Mouse (Mus musculus) liver, postnatal 0 days (tissue): ENCODE data around the gene Sh3glb2. TPM values are rescaled to one million over a fixed set of nuclear protein-coding genes. Genes with fewer than 3 reads are reported as not detected.

Experiments used
- ATAC-seq: fragments of 200-750 bp; cut with Nextera tagmentation; 2 replicates; pipeline ENCODE4 v1.8.0; 2017; ENCODE audit warnings: mild to moderate bottlenecking, moderate library complexity
- DNase-seq: peaks from one replicate; pipeline ENCODE4 v3.0.0-alpha.2; 2016
- H3K27ac ChIP-seq: fragments of 300-500 bp; sonication (generic); 2 replicates; pipeline ENCODE4 v1.5.1; 2014; ENCODE audit warnings: antibody characterized with exemption, moderate library complexity, mild to moderate bottlenecking, low read depth
- H3K27me3 ChIP-seq: fragments of 300-500 bp; sonication (generic); 2 replicates; pipeline ENCODE4 v1.6.1; 2014; ENCODE audit warnings: low read length, control low read depth, mixed read lengths; ENCODE audit not compliant: insufficient read depth
- H3K36me3 ChIP-seq: fragments of 300-500 bp; sonication (generic); replicated peaks from 2 replicates; pipeline ENCODE4 v1.6.1; 2014; ENCODE audit warnings: mild to moderate bottlenecking, control low read depth, low read length, moderate library complexity, mixed read lengths; ENCODE audit not compliant: insufficient read depth
- H3K4me1 ChIP-seq: fragments of 300-500 bp; sonication (generic); 2 replicates; pipeline ENCODE4 v1.6.1; 2014; ENCODE audit warnings: antibody characterized with exemption, mild to moderate bottlenecking, control low read depth; ENCODE audit not compliant: insufficient read depth
- H3K4me2 ChIP-seq: fragments of 300-500 bp; sonication (generic); 2 replicates; pipeline ENCODE4 v1.6.1; 2014; ENCODE audit warnings: low read depth, mild to moderate bottlenecking, low read length, moderate library complexity, mixed read lengths
- H3K4me3 ChIP-seq: fragments of 300-500 bp; sonication (generic); 2 replicates; pipeline ENCODE4 v1.5.1; 2014; ENCODE audit warnings: low read depth, low read length
- H3K9ac ChIP-seq: fragments of 300-500 bp; sonication (generic); replicated peaks from 2 replicates; pipeline ENCODE4 v1.6.1; 2014; ENCODE audit warnings: mild to moderate bottlenecking, moderate library complexity
- H3K9me3 ChIP-seq: fragments of 300-500 bp; sonication (generic); 2 replicates; pipeline ENCODE4 v1.6.1; 2016; ENCODE audit warnings: mild to moderate bottlenecking, control low read depth, low read length, mixed read lengths
- CTCF ChIP-seq: sonication (generic); IDR thresholded peaks from 2 replicates; pipeline ENCODE4 v1.5.1; 2016; ENCODE audit warnings: antibody characterized with exemption, low read depth
- EP300 ChIP-seq: IDR thresholded peaks from 2 replicates; pipeline ENCODE4 v1.6.1; 2016; ENCODE audit warnings: antibody characterized with exemption, low read depth, mild to moderate bottlenecking
- WGBS: fragments of 180-500 bp; shearing (Covaris S2); extraction: QIAGEN DNeasy Blood & Tissue Kit; methylation state at CpG from one replicate; pipeline ENCODE4 v1.1.7; 2014; ENCODE audit not compliant: insufficient replicate concordance; 5-methylcytosine and 5-hydroxymethylcytosine counted together
- polyA plus RNA-seq: library from polyadenylated mRNA; unstranded; fragments of >200 nt; fragmentation: Nextera tagmentation; extraction: Ambion mirVana; gene quantifications from 2 replicates; pipeline ENCODE4 v1.2.1, GENCODE M21; 2015

Gene Sh3glb2
- polyA plus RNA-seq, 1 experiment from 2014 or later, result 14.4 TPM

GRCm38 (mm10) chr2:30349196-30349595 is 9.9 kb downstream of the Sh3glb2 start:
- TF ChIP-seq CTCF (no peak), EP300 (no peak)
- H3K4me2 ChIP-seq, result no peak overlapping the region
- H3K27me3 ChIP-seq, result no peaks in the 10 kb centered on the region
- no peaks in the 10 kb centered on the region for H3K4me1 ChIP-seq
- H3K9ac ChIP-seq, result no peak overlapping the region
- DNase-seq (no peak), ATAC-seq (no peak)
- peaks cover 35% of the 10 kb centered on the region for H3K36me3 ChIP-seq
- H3K9me3 ChIP-seq, result no peaks in the 10 kb centered on the region
- no peak overlapping the region for H3K27ac ChIP-seq
- H3K4me3 ChIP-seq, result no peak overlapping the region
- 80% methylated on average over 6 of the region's 6 CpGs for WGBS

- Histone ChIP-seq H3K27ac (no peak overlapping the region), H3K27me3 (no peaks in the 10 kb centered on the region), H3K4me2 (no peak overlapping the region), H3K4me3 (no peak overlapping the region), H3K9me3 (no peaks in the 10 kb centered on the region), H3K36me3 (peaks cover 50% of the 10 kb centered on the region), H3K9ac (no peak overlapping the region), H3K4me1 (no peaks in the 10 kb centered on the region)
- 77% methylated on average over 7 of the region's 7 CpGs for WGBS
- TF ChIP-seq EP300 (no peak), CTCF (no peak)
- ATAC-seq (no peak), DNase-seq (no peak)
These were observed 13.0 kb downstream of the Sh3glb2 start for GRCm38 (mm10) chr2:30345971-30346676.

- no peak overlapping the region for H3K27ac ChIP-seq
- H3K9ac ChIP-seq, result no peak overlapping the region
- 79% methylated on average over 14 of the region's 14 CpGs for WGBS
- peaks cover 62% of the 10 kb centered on the region for H3K36me3 ChIP-seq
- no peaks in the 10 kb centered on the region for H3K4me1 ChIP-seq
- TF ChIP-seq EP300 (no peak), CTCF (no peak)
- DNase-seq, result no peak
- H3K27me3 ChIP-seq, result no peaks in the 10 kb centered on the region
- H3K9me3 ChIP-seq, result no peaks in the 10 kb centered on the region
- H3K4me3 ChIP-seq, result no peak overlapping the region
- no peak overlapping the region for H3K4me2 ChIP-seq
- ATAC-seq, result no peak
These were observed 15.5 kb downstream of the Sh3glb2 start for GRCm38 (mm10) chr2:30343601-30344137.

- Histone ChIP-seq H3K4me2 (no peak overlapping the region), H3K36me3 (peaks cover 64% of the 10 kb centered on the region), H3K27me3 (no peaks in the 10 kb centered on the region), H3K27ac (no peak overlapping the region), H3K9ac (no peak overlapping the region), H3K9me3 (no peaks in the 10 kb centered on the region), H3K4me3 (no peak overlapping the region), H3K4me1 (no peaks in the 10 kb centered on the region)
- WGBS, result 88% methylated on average over 7 of the region's 7 CpGs
- no peak for TF ChIP-seq EP300
- no peak for TF ChIP-seq CTCF
- ATAC-seq, result no peak
- DNase-seq, result no peak
These were observed 16.6 kb downstream of the Sh3glb2 start for GRCm38 (mm10) chr2:30342544-30342943.

- no peak overlapping the region for H3K27ac ChIP-seq
- H3K9me3 ChIP-seq, result no peaks in the 10 kb centered on the region
- TF ChIP-seq CTCF (no peak), EP300 (no peak)
- DNase-seq (no peak), ATAC-seq (no peak)
- no peak overlapping the region for H3K4me3 ChIP-seq
- no peaks in the 10 kb centered on the region for H3K4me1 ChIP-seq
- WGBS, result 91% methylated on average over 3 of the region's 3 CpGs
- peaks cover 69% of the 10 kb centered on the region for H3K36me3 ChIP-seq
- no peaks in the 10 kb centered on the region for H3K27me3 ChIP-seq
- H3K9ac ChIP-seq, result no peak overlapping the region
- H3K4me2 ChIP-seq, result no peak overlapping the region
These were observed 17.1 kb downstream of the Sh3glb2 start for GRCm38 (mm10) chr2:30342061-30342460.

GRCm38 (mm10) chr2:30337179-30337578 is 22.0 kb downstream of the Sh3glb2 start:
- ATAC-seq, result no peak
- Histone ChIP-seq H3K4me3 (no peak overlapping the region), H3K36me3 (peaks cover 74% of the 10 kb centered on the region), H3K4me2 (no peak overlapping the region), H3K27ac (no peak overlapping the region), H3K27me3 (no peaks in the 10 kb centered on the region), H3K4me1 (no peaks in the 10 kb centered on the region), H3K9me3 (no peaks in the 10 kb centered on the region), H3K9ac (no peak overlapping the region)
- WGBS, result 90% methylated on average over 12 of the region's 12 CpGs
- no peak for DNase-seq
- TF ChIP-seq EP300, result no peak
- TF ChIP-seq CTCF, result no peak
